Mouse (Mus musculus): Measurements from ENCODE around the gene Zmynd11.
"Not testable (repeated sequence)": the region's sequence is repeated elsewhere in the genome, so short reads cannot be mapped to it uniquely, and the experiment has no call there.

Zmynd11 gene

DNA sequence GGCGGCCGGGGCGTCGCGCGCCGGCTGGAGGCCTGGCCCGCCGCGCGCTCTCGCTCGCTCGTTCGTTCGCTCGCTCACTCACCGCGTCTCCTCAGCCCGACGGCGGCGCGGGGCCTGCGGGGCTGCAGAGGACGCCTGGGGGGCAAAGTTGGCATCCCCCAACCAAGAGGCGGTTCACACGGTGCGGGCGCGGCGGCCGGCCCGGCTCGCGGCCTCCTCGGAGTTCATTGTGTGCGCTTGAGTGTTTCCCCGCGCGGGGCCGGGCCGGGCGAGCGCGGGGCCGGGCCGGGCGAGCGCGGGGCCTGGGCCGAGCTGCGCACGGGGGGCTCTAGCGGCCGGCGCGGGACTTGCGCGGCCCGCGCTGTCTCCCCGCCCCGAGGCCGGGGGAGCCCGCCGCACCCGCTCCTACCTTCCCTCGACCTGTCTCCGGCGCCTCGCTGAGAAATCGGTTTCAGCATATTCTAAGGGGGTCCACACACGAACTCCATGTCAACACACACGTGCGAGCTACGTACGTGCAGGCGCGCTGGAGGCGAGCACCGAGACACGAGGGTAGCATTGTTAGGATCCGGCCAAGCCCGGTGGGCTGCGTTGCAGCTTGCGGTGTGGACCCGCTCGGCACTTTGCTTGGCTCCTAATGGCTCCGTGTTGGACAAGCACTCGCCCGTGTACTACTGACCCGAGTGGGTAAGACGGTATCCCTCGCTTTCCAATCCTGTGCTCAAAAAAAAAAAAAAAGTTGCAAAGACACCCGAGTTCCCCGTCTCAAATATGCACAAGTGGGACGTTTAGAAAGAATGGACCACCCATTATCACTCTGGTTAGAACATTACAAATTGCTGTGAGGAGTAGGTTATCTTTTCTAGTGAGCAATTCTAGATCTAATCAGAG, at the start of gene Zmynd11:
Gene Zmynd11 (minus strand): TSS at position 685 of the 891 bp plus-strand sequence.
- DNase-seq (ENCODE audit: low spot score) = peak; percentile 76

- peak; percentile 76 for DNase-seq (ENCODE audit: low spot score)
These were observed 30.9 kb upstream of the Zmynd11 start for GRCm38 (mm10) chr13:9795889-9796631.

DNA sequence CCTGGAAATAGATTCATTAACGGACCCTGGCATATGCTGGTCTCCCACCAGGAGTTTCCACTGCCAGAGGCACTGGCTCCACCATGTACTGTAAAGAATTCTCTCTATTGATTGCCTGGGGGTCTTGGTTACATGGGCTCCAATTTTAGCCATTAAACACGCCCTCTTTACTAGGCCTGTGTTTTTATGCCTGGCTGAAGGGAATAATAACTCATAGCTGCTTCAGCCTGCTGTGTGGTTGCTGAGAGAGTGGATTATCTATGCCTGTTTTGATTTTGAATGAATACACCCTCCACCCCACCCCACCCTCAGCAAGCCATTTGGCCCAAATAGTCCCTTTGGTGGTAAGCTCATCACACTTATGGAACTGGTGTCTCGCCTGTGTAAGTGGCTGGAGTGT, 20.9 kb upstream of the Zmynd11 start:
- DNase-seq (ENCODE audit: low spot score) = no peak

GRCm38 (mm10) chr13:9783717-9784116, 18.6 kb upstream of the Zmynd11 start:
- no peak for DNase-seq (ENCODE audit: low spot score)

DNA sequence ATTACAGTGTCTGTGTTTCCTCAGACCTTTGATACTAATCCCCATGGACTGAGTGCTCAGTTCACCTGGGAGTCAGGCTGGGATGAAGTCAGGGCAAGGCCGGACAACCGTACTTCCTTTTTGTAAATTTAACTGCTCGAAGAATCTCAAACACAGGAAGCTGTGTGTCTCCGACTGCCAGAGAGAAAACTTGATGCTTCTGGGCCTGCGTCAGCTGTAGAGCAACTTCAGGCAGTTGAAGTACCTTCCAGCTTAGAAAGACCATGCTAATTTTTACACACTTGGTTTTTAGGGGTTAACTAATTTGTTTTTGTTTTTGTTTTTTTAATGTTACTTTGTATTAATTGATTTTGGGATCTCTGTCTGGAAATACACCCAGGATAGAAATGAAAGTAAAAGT, 10.8 kb upstream of the Zmynd11 start:
- DNase-seq (ENCODE audit: low spot score) = no peak

- DNase-seq (ENCODE audit: low spot score) = no peak
These were observed 8.9 kb upstream of the Zmynd11 start for GRCm38 (mm10) chr13:9774077-9774476.

- peak; percentile 32 for DNase-seq (ENCODE audit: low spot score)
These were observed 2.1 kb upstream of the Zmynd11 start for GRCm38 (mm10) chr13:9767279-9767678.

DNA sequence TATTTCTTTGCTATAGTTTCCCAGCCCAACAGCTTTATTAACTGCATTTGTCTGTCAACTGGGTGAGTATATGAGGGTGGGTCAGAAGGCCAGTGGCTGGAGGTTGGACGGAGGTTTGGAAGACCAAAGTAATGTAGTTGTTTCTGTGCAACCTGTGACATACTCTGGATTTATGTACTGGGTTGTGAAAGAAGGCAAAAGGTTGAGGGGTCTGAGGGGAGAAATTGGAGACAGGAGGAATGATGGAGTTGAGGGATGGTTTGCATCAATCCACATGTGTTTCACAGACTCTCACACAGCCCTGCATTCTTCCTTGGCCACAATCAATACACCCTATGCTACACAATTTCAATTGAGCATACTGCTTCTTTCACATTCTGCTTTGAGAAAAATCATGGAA, 1.4 kb upstream of the Zmynd11 start:
- DNase-seq (ENCODE audit: low spot score) = peak; percentile 69

DNA sequence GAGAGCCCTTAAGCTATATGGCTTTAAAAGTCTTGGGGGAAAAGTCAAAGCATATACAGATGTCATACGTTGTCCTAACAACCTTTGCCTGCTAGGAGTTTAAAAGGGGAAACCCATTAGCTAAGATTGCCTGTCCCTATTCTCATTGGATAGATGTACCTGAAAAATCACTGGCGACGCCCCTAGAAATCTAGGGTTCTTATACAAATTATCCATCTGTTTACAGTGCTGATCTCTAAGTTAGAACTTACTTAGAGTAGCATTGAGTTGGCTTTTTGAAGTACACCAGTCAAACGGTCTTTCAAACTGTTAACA, 364 bp upstream of the Zmynd11 start:
- no peak for DNase-seq (ENCODE audit: low spot score)

GRCm38 (mm10) chr13:9763828-9764645, 1.1 kb downstream of the Zmynd11 start:
- peak; percentile 68 for DNase-seq (ENCODE audit: low spot score)

DNA sequence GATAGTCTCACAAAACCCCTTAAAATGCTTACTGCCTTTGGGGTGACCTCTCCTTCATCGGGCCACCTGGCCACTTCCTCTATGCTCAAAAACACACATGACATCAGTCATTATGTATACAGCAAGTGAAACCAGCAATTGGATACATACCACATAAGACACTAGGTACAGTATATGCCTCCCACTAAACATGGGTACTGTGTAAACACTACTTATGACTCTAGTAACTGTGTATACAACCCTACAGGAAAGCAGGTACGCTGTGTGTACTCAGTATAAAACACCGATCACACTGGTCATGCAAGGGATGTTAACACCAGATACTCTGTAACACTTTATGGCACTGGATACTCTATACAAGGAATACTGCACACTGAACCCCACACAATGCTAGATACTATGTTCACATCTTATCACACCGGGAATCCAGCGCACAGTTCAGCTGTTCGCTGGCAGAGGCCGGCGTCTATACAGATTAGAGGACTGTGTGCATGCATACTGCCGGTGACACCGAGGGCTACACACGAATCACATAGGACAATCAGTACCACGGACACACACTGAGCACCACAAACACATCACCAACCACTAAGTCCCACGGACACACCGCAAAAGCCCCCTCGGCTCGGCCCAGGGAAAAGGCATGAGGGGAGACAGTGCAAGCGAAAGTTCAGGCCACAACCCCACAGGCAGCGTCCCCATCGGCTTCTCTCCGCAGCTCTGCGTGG, 1.9 kb downstream of the Zmynd11 start:
- peak; percentile 60 for DNase-seq (ENCODE audit: low spot score)

DNA sequence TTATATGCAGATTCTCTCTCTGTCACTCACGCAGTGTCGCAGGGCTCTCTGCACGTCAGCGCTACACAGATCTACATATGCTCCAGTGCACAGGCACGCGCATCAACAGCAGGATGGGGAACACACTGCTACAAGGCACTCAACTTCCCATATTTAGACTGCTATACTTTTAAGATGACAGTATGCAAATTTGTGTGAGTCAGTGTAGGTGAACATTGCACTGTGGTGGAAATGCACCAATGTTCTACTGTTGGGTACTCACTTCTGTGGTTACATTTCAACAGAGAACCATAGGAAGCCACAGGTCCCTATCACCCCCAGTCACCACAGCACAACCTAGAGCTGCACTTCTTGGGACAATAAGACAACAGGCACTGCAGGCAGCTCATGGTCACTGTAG, 5.1 kb downstream of the Zmynd11 start:
- peak; percentile 66 for DNase-seq (ENCODE audit: low spot score)

- no peak for DNase-seq (ENCODE audit: low spot score)
These were observed 7.2 kb downstream of the Zmynd11 start for GRCm38 (mm10) chr13:9757842-9758491.

GRCm38 (mm10) chr13:9753706-9754105, 11.4 kb downstream of the Zmynd11 start:
- DNase-seq (ENCODE audit: low spot score) = no peak

- DNase-seq (ENCODE audit: low spot score) = no peak
These were observed 14.8 kb downstream of the Zmynd11 start for GRCm38 (mm10) chr13:9750320-9750719.

DNA sequence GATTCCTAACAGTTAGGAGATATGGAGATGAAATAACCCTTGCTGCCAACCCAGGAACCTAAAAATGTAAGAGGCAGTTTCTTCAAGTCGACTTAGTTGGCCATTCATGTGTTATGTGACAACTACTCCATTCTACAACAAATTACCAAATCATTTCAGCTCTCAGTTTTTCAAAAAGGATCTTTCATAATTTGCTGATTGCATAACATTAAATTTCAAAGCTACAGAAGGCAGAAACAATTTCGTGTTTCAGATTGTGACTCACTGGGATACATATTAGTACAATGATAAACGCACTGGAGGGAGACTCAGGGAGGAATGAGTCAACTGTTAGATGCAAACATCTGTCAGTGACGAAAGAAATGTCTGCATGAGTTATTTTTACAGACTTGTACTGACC, 15.3 kb downstream of the Zmynd11 start:
- DNase-seq (ENCODE audit: low spot score) = no peak

GRCm38 (mm10) chr13:9738190-9738589, 26.9 kb downstream of the Zmynd11 start:
- no peak for DNase-seq (ENCODE audit: low spot score)

GRCm38 (mm10) chr13:9737024-9737423, 28.1 kb downstream of the Zmynd11 start:
- no peak for DNase-seq (ENCODE audit: low spot score)

- not testable (repeated sequence) for DNase-seq (ENCODE audit: low spot score)
These were observed 32.9 kb downstream of the Zmynd11 start for GRCm38 (mm10) chr13:9732262-9732661.

DNA sequence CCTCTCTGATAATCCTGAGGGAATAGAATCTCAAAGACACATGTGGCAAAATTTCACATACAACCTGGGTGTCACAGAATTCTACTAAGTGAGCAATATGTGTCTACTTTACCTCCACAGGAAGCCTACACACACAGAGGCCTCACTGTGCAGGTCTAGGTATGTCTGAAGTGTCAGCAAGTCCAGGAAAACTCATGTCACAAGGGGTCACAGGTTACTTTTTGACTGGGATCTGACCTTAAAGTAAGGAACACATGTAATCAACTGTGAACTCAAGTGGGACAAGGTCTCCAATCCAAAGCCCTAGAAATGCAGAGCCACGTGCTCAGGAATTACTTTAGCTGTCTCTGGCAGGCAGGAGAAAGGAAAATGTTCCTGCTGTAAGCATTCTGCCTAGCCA, 36.1 kb downstream of the Zmynd11 start:
- DNase-seq (ENCODE audit: low spot score) = no peak

DNA sequence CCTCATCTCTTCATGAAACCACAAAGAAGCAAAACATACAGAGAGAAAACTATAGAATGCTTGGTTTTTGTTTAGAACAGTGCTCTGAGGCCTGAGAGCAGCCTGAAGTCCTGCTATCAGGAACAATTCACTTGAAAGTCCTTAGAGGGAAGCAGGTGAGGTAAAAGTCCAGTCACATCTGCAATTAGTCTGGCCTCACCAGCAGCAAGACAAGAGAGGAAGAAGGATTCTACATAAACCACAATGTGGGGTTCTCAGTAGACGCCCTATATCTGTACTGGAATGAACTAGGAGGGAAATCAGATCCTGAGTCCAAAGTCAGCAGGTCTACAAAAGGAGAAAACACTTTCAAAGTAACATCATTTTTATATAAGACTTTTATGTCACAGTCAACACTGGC, 49.9 kb downstream of the Zmynd11 start:
- no peak for DNase-seq (ENCODE audit: low spot score)

Data from embryo, embryonic 10 days (tissue).